Mouse (Mus musculus) heart, embryonic 12.5 days (tissue): ENCODE measurements around the gene Acsbg2. TPM values are rescaled to one million over a fixed set of nuclear protein-coding genes. Genes with fewer than 3 reads are reported as not detected.
"Not testable (repeated sequence)": the region's sequence is repeated elsewhere in the genome, so short reads cannot be mapped to it uniquely, and the experiment has no call there.

Experiments used
- ATAC-seq: fragments of 200-750 bp; cut with Nextera tagmentation; 2 replicates; pipeline ENCODE4 v1.8.0; 2017; ENCODE audit warnings: moderate TSS enrichment, moderate library complexity; ENCODE audit not compliant: insufficient number of reproducible peaks, low FRiP score
- H3K27ac ChIP-seq: fragments of 300-500 bp; sonication (generic); 2 replicates; pipeline ENCODE4 v1.5.1; 2016; ENCODE audit warnings: mild to moderate bottlenecking, moderate library complexity; ENCODE audit not compliant: poor library complexity, severe bottlenecking
- H3K27me3 ChIP-seq: fragments of 300-500 bp; sonication (generic); replicated peaks from 2 replicates; pipeline ENCODE4 v1.6.1; 2016; ENCODE audit warnings: mild to moderate bottlenecking, moderate library complexity
- H3K36me3 ChIP-seq: fragments of 300-500 bp; sonication (generic); 2 replicates; pipeline ENCODE4 v1.6.1; 2016; ENCODE audit warnings: mild to moderate bottlenecking, moderate library complexity
- H3K4me1 ChIP-seq: fragments of 300-500 bp; sonication (generic); replicated peaks from 2 replicates; pipeline ENCODE4 v1.6.1; 2016; ENCODE audit warnings: mild to moderate bottlenecking
- H3K4me2 ChIP-seq: fragments of 300-500 bp; sonication (generic); 2 replicates; pipeline ENCODE4 v1.6.1; 2016; ENCODE audit warnings: mild to moderate bottlenecking, moderate library complexity
- H3K4me3 ChIP-seq: fragments of 300-500 bp; sonication (generic); 2 replicates; pipeline ENCODE4 v1.5.1; 2016; ENCODE audit warnings: mild to moderate bottlenecking
- H3K9ac ChIP-seq: fragments of 300-500 bp; sonication (generic); 2 replicates; pipeline ENCODE4 v1.6.1; 2016; ENCODE audit warnings: mild to moderate bottlenecking, moderate library complexity
- H3K9me3 ChIP-seq: fragments of 300-500 bp; sonication (generic); replicated peaks from 2 replicates; pipeline ENCODE4 v1.6.1; 2016; ENCODE audit warnings: mild to moderate bottlenecking, moderate library complexity
- WGBS: fragments of 180-500 bp; shearing (Covaris S2); methylation state at CpG from one replicate; pipeline ENCODE4 v1.1.7; 2016; 5-methylcytosine and 5-hydroxymethylcytosine counted together
- polyA plus RNA-seq: library from polyadenylated mRNA; unstranded; fragments of >200 nt; fragmentation: Nextera tagmentation; extraction: Ambion mirVana; gene quantifications from 2 replicates; pipeline ENCODE4 v1.2.1, GENCODE M21; 2016

The Acsbg2 gene
- not detected in 2 replicates for polyA plus RNA-seq

DNA sequence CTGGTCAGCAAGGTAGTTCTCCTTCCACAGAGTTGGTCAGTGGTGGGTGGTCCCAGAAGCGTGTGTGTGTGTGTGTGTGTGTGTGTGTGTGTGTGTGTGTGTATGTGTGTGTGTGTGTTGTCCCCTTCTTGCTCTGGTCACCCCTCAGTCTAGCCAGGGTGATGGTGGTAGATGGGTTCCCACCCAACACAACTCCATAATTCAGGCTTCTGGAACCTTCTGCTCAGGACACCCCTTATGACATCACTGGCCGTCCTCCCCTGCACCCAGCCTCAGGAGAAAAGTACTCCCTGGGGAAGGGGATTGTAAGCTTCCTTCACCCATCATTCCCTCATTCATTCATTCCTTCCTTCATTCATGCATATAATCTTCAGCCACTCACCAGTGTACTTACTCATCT is at the start of gene Acsbg2:
TSS of gene Acsbg2 (minus strand) at position 211 of the 400 bp plus-strand sequence.
- WGBS: 88% methylated on average over 2 of the region's 2 CpGs
- Histone ChIP-seq H3K9me3 (no peaks in the 10 kb centered on the region), H3K27ac (no peak within 1 kb of the TSS), H3K36me3 (no peaks in the 10 kb centered on the region), H3K4me1 (no peaks in the 10 kb centered on the region), H3K4me3 (no peak within 1 kb of the TSS), H3K27me3 (no peaks in the 10 kb centered on the region), H3K9ac (no peak within 1 kb of the TSS), H3K4me2 (no peak within 1 kb of the TSS)
- no peak for ATAC-seq

DNA sequence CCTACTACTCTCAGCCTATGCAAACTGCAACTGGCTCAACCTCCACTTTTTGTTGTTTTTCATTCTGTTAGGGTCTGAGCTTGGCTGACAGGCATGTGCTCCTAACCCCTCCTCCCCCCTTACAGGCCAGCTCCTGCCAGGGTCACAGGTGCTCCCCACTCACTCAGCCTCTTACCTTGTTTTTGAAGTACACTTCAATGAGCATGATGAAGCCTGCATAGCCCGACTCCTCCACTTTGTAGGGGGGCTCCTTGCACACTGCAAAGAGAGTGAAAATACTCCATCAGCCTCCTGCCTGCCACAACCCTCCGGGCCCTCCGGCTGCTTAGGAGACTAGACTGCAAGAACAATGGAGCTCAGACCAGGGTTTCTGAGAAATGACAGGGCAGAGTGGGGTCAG is 45.5 kb upstream of the Acsbg2 start:
- no peak overlapping the region for H3K27ac ChIP-seq
- H3K4me1 ChIP-seq: peaks cover 18% of the 10 kb centered on the region
- H3K4me2 ChIP-seq: no peak overlapping the region
- H3K27me3 ChIP-seq: no peaks in the 10 kb centered on the region
- H3K4me3 ChIP-seq: no peak overlapping the region
- peaks cover 77% of the 10 kb centered on the region for H3K36me3 ChIP-seq
- no peaks in the 10 kb centered on the region for H3K9me3 ChIP-seq
- WGBS: 85% methylated on average over 3 of the region's 3 CpGs
- no peak overlapping the region for H3K9ac ChIP-seq
- ATAC-seq: no peak

DNA sequence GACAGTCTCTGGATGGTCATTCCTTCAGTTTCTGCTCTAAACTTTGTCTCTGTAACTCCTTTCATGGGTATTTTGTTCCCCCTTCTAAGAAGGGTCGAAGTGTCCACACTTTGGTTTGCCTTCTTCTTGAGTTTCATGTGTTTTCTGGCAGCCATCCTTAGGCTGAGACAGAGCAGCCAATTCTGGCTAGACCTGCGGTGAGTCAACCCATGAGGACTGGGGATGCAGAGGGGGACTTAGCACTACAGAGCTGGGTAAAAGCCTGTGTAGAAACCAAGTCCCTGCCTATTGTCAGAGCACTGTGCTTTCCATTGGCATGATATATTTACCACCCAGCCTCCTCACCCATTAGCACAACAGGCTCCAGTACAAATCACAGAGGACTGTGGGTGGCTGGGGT is 42.9 kb upstream of the Acsbg2 start:
- no peak overlapping the region for H3K4me3 ChIP-seq
- H3K27me3 ChIP-seq: no peaks in the 10 kb centered on the region
- ATAC-seq: no peak
- H3K36me3 ChIP-seq: peaks cover 78% of the 10 kb centered on the region
- H3K4me2 ChIP-seq: no peak overlapping the region
- H3K9me3 ChIP-seq: no peaks in the 10 kb centered on the region
- H3K9ac ChIP-seq: no peak overlapping the region
- WGBS: 85% methylated on average over 2 of the region's 2 CpGs
- H3K4me1 ChIP-seq: peaks cover 20% of the 10 kb centered on the region
- H3K27ac ChIP-seq: no peak overlapping the region

DNA sequence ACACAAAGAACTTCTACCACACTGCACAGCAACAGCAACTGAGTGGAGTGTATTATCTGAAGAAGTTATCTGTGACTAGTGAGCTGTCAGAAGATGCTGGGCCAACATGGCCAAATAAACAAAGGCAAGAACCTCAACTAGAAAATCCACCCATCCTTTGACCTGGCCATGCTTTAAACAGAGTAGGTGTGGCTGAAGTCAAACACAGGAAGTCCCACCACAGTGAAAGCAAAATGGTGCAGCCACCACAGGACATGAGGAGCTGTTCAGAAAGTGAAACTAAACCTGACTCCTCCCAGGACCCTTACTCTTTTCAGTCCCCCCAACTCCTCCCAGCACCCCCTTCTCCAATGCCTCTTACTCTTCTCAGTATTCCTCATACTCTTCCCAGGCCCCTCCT is 39.2 kb upstream of the Acsbg2 start:
- Histone ChIP-seq H3K4me1 (peaks cover 26% of the 10 kb centered on the region), H3K27me3 (no peaks in the 10 kb centered on the region), H3K9me3 (no peaks in the 10 kb centered on the region), H3K9ac (no peak overlapping the region), H3K4me3 (no peak overlapping the region), H3K27ac (no peak overlapping the region), H3K36me3 (peaks cover 81% of the 10 kb centered on the region), H3K4me2 (no peak overlapping the region)
- ATAC-seq: no peak

DNA sequence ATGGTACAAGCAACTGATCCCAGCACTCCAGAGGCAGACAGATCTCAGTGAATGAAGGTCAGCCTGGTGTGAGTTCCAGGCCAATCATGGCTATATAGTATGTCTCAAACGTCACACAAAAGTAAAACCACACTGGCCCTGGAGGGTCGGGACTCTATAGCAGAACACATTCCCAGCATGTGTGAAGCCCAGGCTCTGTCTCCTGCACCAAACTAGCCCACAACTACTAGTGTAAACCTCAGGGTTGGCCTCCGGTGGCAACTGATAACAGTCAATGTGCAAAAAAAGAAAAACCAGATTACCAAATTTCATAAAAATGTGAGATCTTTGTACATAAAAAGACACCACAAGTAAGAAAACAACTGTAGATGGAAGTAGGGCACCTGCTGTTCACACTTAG is 38.8 kb upstream of the Acsbg2 start:
- Histone ChIP-seq H3K36me3 (peaks cover 80% of the 10 kb centered on the region), H3K9me3 (no peaks in the 10 kb centered on the region), H3K4me2 (no peak overlapping the region), H3K9ac (no peak overlapping the region), H3K27me3 (no peaks in the 10 kb centered on the region), H3K27ac (no peak overlapping the region), H3K4me1 (peaks cover 30% of the 10 kb centered on the region), H3K4me3 (no peak overlapping the region)
- ATAC-seq: no peak
- 83% methylated on average over 3 of the region's 3 CpGs for WGBS

DNA sequence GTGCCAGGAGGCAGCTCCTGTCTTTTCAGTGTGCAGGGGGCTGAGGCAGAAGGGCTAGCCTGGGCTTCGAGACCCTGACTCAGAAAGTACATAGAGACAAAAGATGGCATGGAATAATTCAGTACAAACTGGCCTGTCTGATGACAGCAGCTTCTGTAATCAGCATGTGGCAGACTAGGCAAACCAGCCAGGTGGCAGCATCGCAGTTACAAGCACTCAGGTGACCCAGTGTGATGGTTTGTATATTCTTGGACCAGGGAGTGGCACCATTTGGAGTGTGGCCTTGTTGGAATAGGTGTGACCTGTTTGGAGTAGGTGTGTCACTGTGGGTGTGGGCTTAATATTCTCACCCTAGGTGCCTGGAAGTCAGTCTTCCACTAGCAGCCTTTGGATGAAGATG is 35.5 kb upstream of the Acsbg2 start:
- not testable (repeated sequence) for H3K9me3 ChIP-seq, H3K9ac ChIP-seq, ATAC-seq, H3K27me3 ChIP-seq, H3K4me3 ChIP-seq, H3K4me2 ChIP-seq, H3K27ac ChIP-seq
- H3K4me1 ChIP-seq: peaks cover 29% of the 10 kb centered on the region
- WGBS: 92% methylated on average over 2 of the region's 2 CpGs
- H3K36me3 ChIP-seq: peaks cover 75% of the 10 kb centered on the region

DNA sequence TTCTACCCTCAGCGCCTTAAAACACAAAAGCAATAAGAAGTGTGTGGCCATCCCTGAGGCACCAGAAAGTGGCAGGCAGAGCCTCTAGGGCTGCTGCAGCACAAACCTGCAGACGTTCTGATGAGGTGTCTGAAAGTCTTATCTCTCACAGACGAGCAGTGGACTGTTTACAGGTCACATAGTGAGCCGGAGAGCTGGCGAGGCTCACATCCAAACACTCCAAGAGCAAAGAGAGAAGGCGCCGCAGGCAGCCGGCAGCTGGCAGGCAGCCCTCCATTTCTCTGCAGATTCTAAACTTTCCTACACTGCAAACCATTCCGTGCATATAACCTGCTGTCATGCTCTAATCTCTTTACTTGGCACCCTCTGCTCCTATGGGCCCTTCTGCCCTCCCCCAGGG is 33.6 kb upstream of the Acsbg2 start:
- Histone ChIP-seq H3K27me3 (no peaks in the 10 kb centered on the region), H3K36me3 (peaks cover 79% of the 10 kb centered on the region), H3K9ac (no peak overlapping the region), H3K9me3 (no peaks in the 10 kb centered on the region), H3K4me1 (peaks cover 27% of the 10 kb centered on the region), H3K4me2 (peak overlapping the region; percentile 18; the same call in 1 of the 2 replicates), H3K4me3 (no peak overlapping the region), H3K27ac (peak overlapping the region; percentile 39)
- ATAC-seq: no peak
- 41% methylated on average over 9 of the region's 9 CpGs for WGBS

DNA sequence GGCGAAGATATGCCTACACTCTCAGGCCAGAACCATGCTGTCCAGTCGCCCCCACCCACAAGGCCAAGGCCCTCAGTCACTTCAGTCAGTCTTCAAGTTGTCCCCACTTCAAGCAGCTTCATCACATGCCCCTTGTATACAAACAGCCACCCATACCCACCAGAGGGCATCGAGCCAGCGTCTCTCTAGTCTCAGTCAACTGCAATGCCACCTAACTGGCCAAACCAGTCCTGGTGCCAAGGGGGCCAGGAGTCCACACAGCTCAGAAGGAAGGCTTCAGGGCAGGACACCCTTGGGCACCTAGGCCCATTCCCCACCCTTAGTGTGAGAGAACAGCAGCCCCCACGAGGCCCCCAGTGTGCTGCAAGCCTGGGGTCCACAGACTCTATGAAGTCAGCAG is 32.8 kb upstream of the Acsbg2 start:
- no peak for ATAC-seq
- H3K4me3 ChIP-seq: no peak overlapping the region
- H3K9ac ChIP-seq: no peak overlapping the region
- no peak overlapping the region for H3K27ac ChIP-seq
- H3K4me1 ChIP-seq: peaks cover 27% of the 10 kb centered on the region
- no peaks in the 10 kb centered on the region for H3K27me3 ChIP-seq
- H3K36me3 ChIP-seq: peaks cover 81% of the 10 kb centered on the region
- H3K9me3 ChIP-seq: no peaks in the 10 kb centered on the region
- H3K4me2 ChIP-seq: no peak overlapping the region
- WGBS: 92% methylated on average over 5 of the region's 5 CpGs

DNA sequence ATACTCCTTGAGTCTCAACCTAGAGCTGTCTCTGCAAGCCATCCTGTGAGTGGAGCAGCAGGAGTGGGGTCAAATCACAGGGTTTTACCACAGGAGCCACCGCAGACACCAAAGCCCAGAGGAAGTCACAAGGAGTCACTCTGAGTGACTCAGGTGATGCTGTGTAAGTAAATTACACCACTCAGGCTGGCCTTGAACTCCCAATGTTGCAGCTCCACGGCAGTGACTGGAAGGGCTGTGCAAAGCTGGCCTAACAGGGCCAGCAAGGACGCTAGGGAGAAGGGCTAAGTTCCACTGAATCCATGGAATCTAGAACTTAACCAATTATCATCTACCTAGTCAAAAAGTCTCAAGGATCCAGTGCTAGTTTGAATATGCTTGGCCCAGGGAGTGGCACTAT is 31.9 kb upstream of the Acsbg2 start:
- no peak overlapping the region for H3K27ac ChIP-seq
- H3K4me3 ChIP-seq: no peak overlapping the region
- no peak overlapping the region for H3K4me2 ChIP-seq
- ATAC-seq: no peak
- peaks cover 27% of the 10 kb centered on the region for H3K4me1 ChIP-seq
- H3K9me3 ChIP-seq: no peaks in the 10 kb centered on the region
- no peaks in the 10 kb centered on the region for H3K27me3 ChIP-seq
- no peak overlapping the region for H3K9ac ChIP-seq
- WGBS: 87% methylated on average over 3 of the region's 3 CpGs
- H3K36me3 ChIP-seq: peaks cover 81% of the 10 kb centered on the region

DNA sequence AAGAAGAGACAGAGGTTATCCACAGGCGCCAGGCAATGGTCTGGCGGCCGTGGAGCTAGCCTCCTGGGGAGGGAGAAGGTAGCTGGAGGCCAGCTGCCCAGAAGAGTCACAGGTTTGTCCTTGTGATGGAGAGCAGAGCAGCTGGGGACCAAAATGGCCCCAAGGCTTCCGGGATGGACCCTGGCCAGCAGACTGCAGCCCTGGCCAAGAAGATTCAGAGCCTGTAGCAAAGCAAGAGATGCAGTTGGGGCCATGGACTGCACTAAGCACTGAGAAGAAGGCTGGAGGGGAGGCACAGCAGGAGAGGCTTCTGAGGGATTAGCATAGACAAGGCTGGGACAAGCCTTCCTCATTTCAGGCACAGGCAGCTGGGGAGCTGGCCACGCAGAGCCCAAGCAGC is 28.5 kb upstream of the Acsbg2 start:
- no peak overlapping the region for H3K9ac ChIP-seq
- H3K27me3 ChIP-seq: no peaks in the 10 kb centered on the region
- no peaks in the 10 kb centered on the region for H3K9me3 ChIP-seq
- no peak overlapping the region for H3K4me3 ChIP-seq
- H3K36me3 ChIP-seq: peaks cover 89% of the 10 kb centered on the region
- ATAC-seq: no peak
- H3K27ac ChIP-seq: no peak overlapping the region
- 87% methylated on average over 5 of the region's 5 CpGs for WGBS
- H3K4me1 ChIP-seq: peaks cover 13% of the 10 kb centered on the region
- no peak overlapping the region for H3K4me2 ChIP-seq

DNA sequence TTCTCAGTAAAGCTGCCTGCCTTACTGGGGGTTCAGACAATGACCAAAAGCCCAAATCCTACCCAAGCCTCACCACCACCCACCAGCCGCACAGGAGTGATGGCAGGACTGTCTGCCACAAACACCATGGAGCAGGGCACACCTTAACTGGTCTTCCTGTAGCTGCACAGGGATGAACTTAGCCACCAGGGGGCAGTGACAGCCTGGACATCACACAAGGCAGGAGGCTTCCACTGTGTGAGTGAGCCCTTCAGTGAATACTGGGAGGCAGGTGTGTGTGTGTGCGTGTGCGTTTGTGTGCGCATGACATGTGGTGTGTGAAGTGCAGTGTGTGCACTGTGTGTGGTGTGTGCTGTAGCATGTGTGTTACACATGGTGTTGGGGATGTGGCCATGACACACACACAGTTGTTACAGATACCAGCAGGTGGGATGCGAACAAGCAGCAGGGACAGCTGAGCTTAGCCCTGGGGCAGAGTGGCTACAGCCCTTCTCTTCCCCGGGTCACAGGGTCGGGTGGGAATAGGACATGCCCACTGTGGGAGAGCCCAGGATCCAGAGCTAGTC is 23.5 kb upstream of the Acsbg2 start:
- ATAC-seq: peak; percentile 52; the same call in 1 of the 2 replicates
- H3K4me3 ChIP-seq: no peak overlapping the region
- no peak overlapping the region for H3K27ac ChIP-seq
- H3K4me1 ChIP-seq: no peaks in the 10 kb centered on the region
- no peaks in the 10 kb centered on the region for H3K27me3 ChIP-seq
- no peak overlapping the region for H3K9ac ChIP-seq
- H3K4me2 ChIP-seq: no peak overlapping the region
- 79% methylated on average over 7 of the region's 7 CpGs for WGBS
- no peaks in the 10 kb centered on the region for H3K9me3 ChIP-seq
- peaks cover 98% of the 10 kb centered on the region for H3K36me3 ChIP-seq

DNA sequence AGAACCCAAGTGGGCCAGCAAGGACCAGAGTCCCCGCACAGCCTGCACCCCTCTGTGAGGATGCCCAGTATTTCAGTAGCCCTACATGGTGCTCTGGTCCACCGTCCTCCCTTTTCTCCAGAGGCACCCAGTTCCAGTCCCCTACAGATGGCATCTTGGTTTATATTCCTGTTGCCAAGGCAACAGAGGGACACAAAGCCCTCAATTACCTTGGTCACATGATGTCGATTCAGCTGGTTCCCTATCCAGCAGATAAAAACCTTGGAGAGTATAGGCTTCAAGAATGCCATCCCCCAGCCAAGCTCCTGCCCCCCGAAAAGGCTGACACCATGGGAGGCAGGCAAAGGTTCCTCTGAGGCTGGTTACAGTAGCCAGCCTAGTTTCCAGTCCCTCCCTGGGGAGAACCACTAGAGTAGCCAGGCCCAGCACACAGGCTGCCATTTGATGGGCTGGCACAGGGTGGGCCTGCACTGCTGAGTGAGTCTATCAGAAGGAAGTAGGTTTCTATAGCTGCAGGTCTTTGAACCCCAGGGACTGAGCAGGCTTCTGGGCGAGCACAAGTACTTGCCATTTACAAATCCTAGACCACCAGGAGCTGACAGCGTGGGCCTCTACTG is 22.4 kb upstream of the Acsbg2 start:
- Histone ChIP-seq H3K36me3 (peaks cover 98% of the 10 kb centered on the region), H3K4me3 (no peak overlapping the region), H3K4me2 (no peak overlapping the region), H3K27me3 (no peaks in the 10 kb centered on the region), H3K4me1 (no peaks in the 10 kb centered on the region), H3K9ac (peak overlapping the region; percentile 3; the same call in 1 of the 2 replicates), H3K9me3 (no peaks in the 10 kb centered on the region), H3K27ac (no peak overlapping the region)
- no peak for ATAC-seq
- 90% methylated on average over 6 of the region's 6 CpGs for WGBS
